Mouse (Mus musculus) bone marrow, adult 2 months (tissue): ENCODE measurements around the gene Eprs.

Source experiments
- CTCF ChIP-seq: fragments of 200-500 bp; IDR thresholded peaks from 2 replicates; pipeline ENCODE4 v1.5.1; 2011; ENCODE audit warnings: low read length, control low read depth; ENCODE audit not compliant: control insufficient read depth, insufficient read depth
- POLR2A ChIP-seq: fragments of 200-500 bp; IDR thresholded peaks from 2 replicates; pipeline ENCODE4 v1.6.1; 2011; ENCODE audit warnings: low read depth, mild to moderate bottlenecking, control low read depth, low read length, borderline replicate concordance; ENCODE audit not compliant: control insufficient read depth

- TF ChIP-seq POLR2A, result no peak
- no peak for TF ChIP-seq CTCF
These were observed 27.5 kb upstream of the Eprs start for GRCm38 (mm10) chr1:185335231-185335765.
